Mouse (Mus musculus): ENCODE measurements around the gene Sh2d5.

DNA sequence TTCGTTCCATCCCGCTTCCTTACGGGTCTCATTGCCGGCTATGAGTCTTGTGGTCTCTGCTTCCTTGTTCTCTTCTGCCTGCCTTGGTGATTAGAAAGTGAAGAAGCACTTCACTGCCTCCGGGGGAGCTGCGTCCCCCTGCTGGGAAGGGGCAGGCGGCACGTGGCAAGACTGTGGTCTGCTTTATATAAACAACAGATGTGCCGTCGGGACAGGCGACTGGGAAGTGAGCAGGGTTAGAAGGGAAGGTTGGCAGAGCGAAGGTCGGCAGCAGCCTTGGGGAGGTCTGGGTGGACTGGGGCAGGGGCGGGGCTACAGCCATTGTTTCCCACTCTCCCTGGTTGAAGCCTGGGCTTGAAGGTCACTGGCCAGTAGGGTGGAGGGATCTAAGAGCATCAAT, 1.6 kb downstream of the Sh2d5 start:
- 0 out of 2 replicates have a peak, but pooled peaks have one; percentile 21 for TF ChIP-seq POLR2A (IDR thresholded peaks at IDR 0.05; ENCODE audit: control insufficient read depth, extremely low read depth, insufficient read depth, low read length, poor library complexity)
- TF ChIP-seq CTCF (IDR thresholded peaks at IDR 0.05; ENCODE audit: borderline replicate concordance, control insufficient read depth, extremely low read depth, insufficient read depth, low read length, poor library complexity) = 0 out of 2 replicates have a peak, but pooled peaks have one; percentile 31

Data from thymus, adult 2 months (tissue).